Mouse (Mus musculus): ENCODE data around the gene Ank2.

- no peak for TF ChIP-seq POLR2A (IDR thresholded peaks at IDR 0.05; ENCODE audit: insufficient read depth, low read depth, low read length)
- no peak for TF ChIP-seq CTCF (IDR thresholded peaks at IDR 0.05)
- no peak for TF ChIP-seq EP300 (IDR thresholded peaks at IDR 0.05; ENCODE audit: insufficient read depth, low read depth, low read length)
These were observed 371.5 kb downstream of the Ank2 start for GRCm38 (mm10) chr3:127127611-127128010.

Measured in heart, adult 2 months (tissue).